Mouse (Mus musculus) heart, adult 2 months (tissue): ENCODE data around the gene Plcl2.

ENCODE experiments used
- CTCF ChIP-seq: fragments of 200-600 bp; IDR thresholded peaks from 2 replicates; pipeline ENCODE4 v1.8.1; 2022; ENCODE audit warnings: antibody characterized with exemption, mild to moderate bottlenecking, moderate library complexity
- EP300 ChIP-seq: fragments of 200-500 bp; IDR thresholded peaks from 2 replicates; pipeline ENCODE4 v1.6.1; 2011; ENCODE audit warnings: low read depth, low read length, control low read depth; ENCODE audit not compliant: insufficient read depth
- POLR2A ChIP-seq: fragments of 200-500 bp; IDR thresholded peaks from 2 replicates; pipeline ENCODE4 v1.6.1; 2011; ENCODE audit warnings: mild to moderate bottlenecking, low read depth, low read length, control low read depth; ENCODE audit not compliant: insufficient read depth

GRCm38 (mm10) chr17:50508055-50508774 lies 988 bp upstream of the Plcl2 start:
- no peak for TF ChIP-seq POLR2A
- no peak for TF ChIP-seq CTCF
- TF ChIP-seq EP300 = no peak
